Mouse (Mus musculus) c-Kit-positive CD71-negative TER-119-negative erythroid progenitor cells, embryonic 14.5 days (primary cell): ENCODE results near the gene Cep41.
A peak's percentile ranks its signal among the peaks of the same experiment; 100 is the strongest.

ENCODE experiments used
- DNase-seq: peaks from one replicate; pipeline ENCODE4 v3.0.0-alpha.2; 2013; ENCODE audit warnings: low read depth

Cep41 gene

DNA sequence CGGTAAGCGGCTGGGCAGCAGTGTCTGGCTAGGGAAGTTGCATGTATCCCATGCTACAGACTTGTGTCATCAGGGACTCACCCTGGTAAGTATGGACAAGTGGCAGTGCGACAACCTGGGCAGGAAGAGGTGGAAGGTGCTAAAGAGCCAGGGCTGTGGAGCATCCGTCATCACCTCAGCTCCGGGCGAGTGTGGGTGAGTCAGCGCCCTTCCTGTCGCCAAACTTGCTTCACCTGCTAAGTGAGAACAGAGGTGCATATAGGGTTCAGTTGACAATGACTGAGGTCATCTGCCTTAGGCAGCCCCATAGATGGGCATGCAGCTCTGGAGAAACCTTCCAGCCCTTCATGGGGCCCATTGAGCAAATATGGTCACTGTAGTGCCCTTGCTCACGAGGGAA lies 68.8 kb downstream of the Cep41 start:
- no peak for DNase-seq

DNA sequence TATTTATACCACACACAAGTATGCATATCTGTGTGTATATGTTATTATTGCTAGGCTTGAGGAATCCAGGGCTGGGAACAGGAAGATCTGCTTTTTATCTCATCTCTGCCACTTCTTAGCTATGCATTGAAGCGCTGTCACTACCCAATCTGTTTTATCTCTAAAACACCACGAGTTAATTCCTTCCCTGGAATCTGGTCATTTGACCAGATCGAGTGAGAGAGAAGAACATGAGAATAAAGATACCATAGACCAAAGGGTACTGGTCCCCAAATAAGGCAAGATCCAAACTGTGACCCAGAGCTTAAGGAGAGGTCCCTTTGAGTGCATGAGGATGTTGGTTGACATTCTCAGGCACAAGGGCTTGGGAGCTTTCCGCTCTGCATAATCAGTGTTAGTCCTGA lies 71.6 kb downstream of the Cep41 start:
- DNase-seq, result no peak

DNA sequence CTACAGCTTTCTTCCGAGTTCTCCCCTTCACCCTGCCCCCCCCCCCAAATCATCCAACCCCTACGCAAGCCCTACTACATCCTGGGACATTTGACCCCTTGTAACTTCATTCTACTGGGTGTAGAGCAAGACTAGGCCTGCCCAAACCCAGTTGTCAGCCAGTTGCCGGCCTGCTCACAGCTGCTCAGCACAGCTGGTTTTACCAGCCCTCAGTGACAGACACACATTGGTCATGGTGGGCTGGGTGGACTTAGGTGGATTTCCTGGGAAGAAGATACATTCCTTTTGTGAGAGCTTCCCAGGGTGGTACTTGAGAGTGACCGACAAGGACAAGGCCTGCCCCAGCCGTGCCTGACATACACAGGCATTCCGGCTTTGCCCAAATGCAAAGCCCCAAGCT lies 72.6 kb downstream of the Cep41 start:
- DNase-seq, result no peak

DNA sequence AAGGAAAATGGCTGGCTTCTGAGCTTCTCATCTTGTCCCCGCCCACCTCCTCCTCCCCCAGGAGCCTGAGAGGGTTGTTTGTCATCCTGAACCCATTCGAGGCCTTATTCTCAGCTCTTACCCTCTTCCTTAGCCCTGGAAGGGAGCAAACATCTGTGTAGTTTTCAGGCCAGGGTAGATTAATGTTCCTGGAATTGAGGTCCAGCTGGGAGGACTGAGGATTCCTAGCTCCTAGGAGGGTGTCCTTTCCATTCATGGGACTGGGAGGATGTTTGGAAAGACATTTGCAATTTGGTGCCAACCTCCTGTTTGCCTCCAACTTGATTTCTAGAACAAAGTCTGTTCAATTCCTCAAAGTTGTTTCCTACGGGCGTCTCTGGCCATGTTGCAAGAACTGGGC lies 73.0 kb downstream of the Cep41 start:
- DNase-seq, result no peak

DNA sequence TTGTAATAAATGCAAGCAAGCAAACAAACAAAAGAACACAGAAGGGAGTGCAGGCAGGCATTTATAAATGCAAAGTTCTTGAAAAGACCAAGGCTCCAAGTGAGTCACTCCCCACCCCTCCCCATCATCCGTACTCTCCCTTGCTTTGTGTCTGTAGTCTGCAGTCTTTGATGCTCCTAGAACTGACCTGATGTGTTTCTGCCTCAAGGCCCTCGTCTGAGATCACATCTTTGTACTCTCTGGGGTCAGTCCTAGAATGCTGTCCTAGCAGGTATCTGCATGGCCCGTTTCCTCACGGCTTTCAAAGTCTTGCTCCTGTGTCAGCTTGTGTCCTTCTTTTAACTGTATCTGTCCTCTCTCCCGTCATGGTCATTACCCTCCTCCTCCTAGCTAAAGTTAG lies 73.9 kb downstream of the Cep41 start:
- no peak for DNase-seq

- no peak for DNase-seq
These were observed 74.8 kb downstream of the Cep41 start for GRCm38 (mm10) chr6:30618735-30619134.

DNA sequence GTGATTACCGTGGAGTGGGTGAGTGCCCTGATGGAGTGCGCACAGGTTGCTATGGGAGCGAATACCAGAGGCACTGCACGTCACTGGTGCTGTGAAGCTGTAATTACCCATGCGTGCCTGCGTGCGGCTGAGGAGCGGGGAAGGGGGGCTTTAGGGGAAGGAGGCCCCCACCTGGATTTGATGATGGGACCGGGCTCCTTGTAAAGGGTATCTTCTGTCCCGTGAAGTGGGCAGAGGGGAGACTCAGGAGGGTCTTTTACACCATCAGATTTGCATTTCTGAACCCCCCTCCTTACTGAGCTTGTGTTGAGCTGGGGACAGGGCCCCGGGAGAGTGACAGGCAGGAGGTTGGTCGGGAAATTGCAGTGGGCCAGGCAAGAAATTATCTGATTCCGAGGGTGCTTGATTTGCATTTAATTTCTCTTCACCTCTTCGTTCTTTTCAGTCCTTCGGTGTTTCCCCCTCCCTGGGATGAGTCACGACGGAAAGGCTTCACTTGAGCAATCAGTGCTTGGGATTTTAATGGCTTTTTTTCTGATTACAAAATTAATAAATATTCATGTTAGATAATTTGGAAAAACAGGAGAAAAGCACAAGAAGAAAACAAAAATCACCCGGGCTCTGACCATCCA lies 75.5 kb downstream of the Cep41 start:
- no peak for DNase-seq

GRCm38 (mm10) chr6:30617020-30617958 lies 76.3 kb downstream of the Cep41 start:
- peak; percentile 29 for DNase-seq

- peak; percentile 24 for DNase-seq
These were observed 77.0 kb downstream of the Cep41 start for GRCm38 (mm10) chr6:30616491-30616941.

GRCm38 (mm10) chr6:30615741-30616140 lies 77.8 kb downstream of the Cep41 start:
- no peak for DNase-seq

- DNase-seq, result no peak
These were observed 79.3 kb downstream of the Cep41 start for GRCm38 (mm10) chr6:30614251-30614650.

DNA sequence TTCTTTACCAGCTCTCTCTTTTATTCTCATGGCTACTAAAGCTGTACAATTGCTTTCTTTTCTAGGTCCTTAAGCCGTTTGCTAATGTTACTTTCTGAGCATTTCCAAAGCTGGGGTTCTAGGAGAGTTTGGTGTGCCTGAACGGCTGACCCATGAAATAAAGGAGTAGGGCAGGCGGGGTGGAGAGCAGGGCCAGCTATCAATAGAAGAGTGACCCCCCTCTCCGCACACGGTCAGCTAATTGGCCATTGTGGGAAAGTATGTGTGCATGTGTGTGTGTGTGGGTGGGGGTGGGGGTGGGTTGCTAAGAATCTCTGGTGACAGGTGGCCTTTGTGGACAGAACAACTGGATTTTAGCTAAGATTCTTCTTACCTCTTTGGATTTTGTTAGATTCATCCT lies 82.3 kb downstream of the Cep41 start:
- DNase-seq, result no peak

GRCm38 (mm10) chr6:30610710-30611109 lies 82.8 kb downstream of the Cep41 start, which contains the start of gene Cpa5:
Cpa5 (plus strand) TSS chr6:30611010.
- DNase-seq, result no peak

DNA sequence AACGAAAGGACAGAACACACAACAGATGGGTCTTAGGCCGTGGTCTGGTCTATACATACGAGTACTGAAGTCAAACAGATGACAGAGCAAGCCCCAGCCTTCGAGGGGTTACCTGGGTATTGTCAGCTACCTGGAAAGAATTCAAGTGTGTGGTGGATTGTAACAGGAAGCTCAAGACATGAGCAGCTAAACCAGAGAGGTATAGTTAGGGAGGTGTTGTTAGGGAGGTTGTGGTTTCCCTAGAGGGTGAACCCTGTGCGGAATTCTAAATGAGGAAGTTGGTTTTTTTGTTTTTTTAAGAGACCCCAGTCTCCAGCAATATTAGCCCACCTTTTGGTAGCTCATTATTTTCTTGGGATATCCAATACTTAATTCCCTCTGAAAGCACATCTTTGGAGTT lies 87.9 kb downstream of the Cep41 start:
- DNase-seq, result no peak

DNA sequence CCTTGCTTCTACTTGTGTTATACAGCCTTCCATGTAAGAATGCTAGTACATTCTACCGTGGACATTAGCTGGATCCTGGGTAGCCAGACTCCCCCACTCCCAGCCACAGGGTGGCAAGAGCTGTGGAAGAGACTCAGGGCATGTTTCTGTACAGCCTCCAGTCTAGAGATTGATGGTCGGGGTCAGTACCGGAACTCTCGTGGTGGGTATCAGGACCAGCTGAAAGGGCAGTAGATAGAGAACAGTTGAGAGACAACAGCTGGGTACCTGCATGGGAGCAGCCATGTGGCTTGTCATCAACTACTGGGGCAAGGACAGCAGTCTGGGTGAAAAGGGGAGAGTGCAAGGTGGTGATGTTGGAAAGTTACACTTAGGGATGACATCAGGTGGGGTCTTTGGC lies 88.4 kb downstream of the Cep41 start:
- DNase-seq, result no peak

DNA sequence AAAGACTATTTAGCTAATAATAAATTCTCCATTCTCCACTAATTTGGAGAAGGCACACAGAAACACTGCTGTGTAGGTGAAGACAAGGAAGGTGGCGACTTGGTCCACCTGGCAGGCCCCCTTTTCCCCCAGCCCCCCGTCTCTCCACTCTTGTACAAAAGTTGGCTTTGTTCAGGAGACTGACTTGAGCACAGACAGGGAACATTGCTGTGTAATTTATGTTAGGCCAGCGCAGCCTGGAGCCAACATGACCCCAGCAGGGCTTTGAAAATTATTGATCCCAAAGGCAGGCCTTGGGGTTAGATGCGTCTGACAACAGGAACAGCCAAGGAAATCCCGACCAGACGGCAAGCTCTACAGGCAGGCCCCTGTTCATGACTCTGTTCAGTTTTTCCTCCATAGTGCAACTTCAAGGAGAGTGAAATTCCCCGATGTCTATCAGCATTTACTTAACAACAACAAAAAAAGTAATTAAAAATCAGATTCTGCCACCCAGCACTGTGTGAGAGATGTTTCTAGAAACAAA lies 89.1 kb downstream of the Cep41 start:
- no peak for DNase-seq
